Mouse (Mus musculus): ENCODE results near the gene Fbxl19.

GRCm38 (mm10) chr7:127707045-127707956 lies 37.0 kb upstream of the Fbxl19 start:
- TF ChIP-seq CTCF (IDR thresholded peaks at IDR 0.05; ENCODE audit: low read depth, low read length) (no peak), POLR2A (IDR thresholded peaks at IDR 0.05; ENCODE audit: extremely low read depth, insufficient read depth, low read length) (no peak)
